Comparison of ENCODE assay signal across 8 mouse cellular contexts in genomic region chr3:121170631-121171030, GRCm38 (mm10). TPM values are rescaled to one million over a fixed set of nuclear protein-coding genes. Genes with fewer than 3 reads are reported as not detected.
DNase-seq lines count a peak whose midpoint lies in the region; ATAC-seq and TF ChIP-seq lines count a peak whose summit lies in the region.

No protein-coding gene starts in this region.

- H3K36me3 ChIP-seq in heart, embryonic 16.5 days (ENCODE audit: control insufficient read depth, insufficient read depth), result no peaks in the 10 kb centered on the region
- H3K36me3 ChIP-seq in hindbrain, postnatal 0 days (ENCODE audit: insufficient read depth, low read length), result no peaks in the 10 kb centered on the region
- H3K36me3 ChIP-seq in midbrain, embryonic 15.5 days (replicated peaks), result no peaks in the 10 kb centered on the region

- H3K27ac ChIP-seq in heart, embryonic 16.5 days (ENCODE audit: low read length), result no peak overlapping the region
- no peak overlapping the region for H3K27ac ChIP-seq in bone marrow macrophage, adult 2 months (ENCODE audit: insufficient read depth, low read depth, low read length)
- no peak overlapping the region for H3K27ac ChIP-seq in hindbrain, postnatal 0 days
- no peak overlapping the region for H3K27ac ChIP-seq in midbrain, embryonic 15.5 days

- peak overlapping the region; percentile 88 for H3K4me2 ChIP-seq in heart, embryonic 16.5 days (ENCODE audit: low read depth, low read length)
- H3K4me2 ChIP-seq in hindbrain, postnatal 0 days (ENCODE audit: low read depth, low read length), result peak overlapping the region; percentile 60
- H3K4me2 ChIP-seq in midbrain, embryonic 15.5 days, result peak overlapping the region; percentile 73

- peaks cover 3% of the 10 kb centered on the region; the same call in 1 of the 2 replicates for H3K9me3 ChIP-seq in heart, embryonic 16.5 days (replicated peaks; ENCODE audit: control insufficient read depth, low read length)
- no peaks in the 10 kb centered on the region for H3K9me3 ChIP-seq in hindbrain, postnatal 0 days (ENCODE audit: low read length)
- no peaks in the 10 kb centered on the region for H3K9me3 ChIP-seq in midbrain, embryonic 15.5 days

- DNase-seq in heart, adult 9 months (ENCODE audit: low spot score in 2 of 2), result no peak
- no peak for DNase-seq in hindbrain, postnatal 0 days (ENCODE audit: low spot score)
- no peak for DNase-seq in urinary bladder, adult 18-20 months (ENCODE audit: low spot score in 2 of 2)

- peak overlapping the region; percentile 80; the same call in 1 of the 2 replicates for H3K4me3 ChIP-seq in heart, embryonic 16.5 days (ENCODE audit: low read length)
- peak overlapping the region; percentile 4; the same call in 1 of the 2 replicates for H3K4me3 ChIP-seq in bone marrow macrophage, adult 2 months (ENCODE audit: insufficient read depth, low read length)
- peak overlapping the region; percentile 48; the same call in 1 of the 2 replicates for H3K4me3 ChIP-seq in hindbrain, postnatal 0 days (ENCODE audit: low read length)
- H3K4me3 ChIP-seq in midbrain, embryonic 15.5 days, result peak overlapping the region; percentile 48

- H3K27me3 ChIP-seq in heart, embryonic 16.5 days (ENCODE audit: control insufficient read depth, insufficient read depth, low read length), result no peaks in the 10 kb centered on the region
- H3K27me3 ChIP-seq in hindbrain, postnatal 0 days (ENCODE audit: insufficient read depth, low read length), result no peaks in the 10 kb centered on the region
- no peaks in the 10 kb centered on the region for H3K27me3 ChIP-seq in midbrain, embryonic 15.5 days (replicated peaks)

- no peak for ATAC-seq in heart, embryonic 16.5 days (replicated peaks; ENCODE audit: extremely low read depth, insufficient read depth, low FRiP score)
- no peak for ATAC-seq in hindbrain, postnatal 0 days
- ATAC-seq in midbrain, embryonic 15.5 days (replicated peaks), result 0 out of 2 replicates have a peak, but pooled peaks have one; percentile 34
- ATAC-seq in granulocyte monocyte progenitor cell, adult 5-6 weeks (replicated peaks; ENCODE audit: poor library complexity, severe bottlenecking), result no peak
- no peak for ATAC-seq in cerebellum, adult (ENCODE audit: insufficient number of reproducible peaks, low FRiP score, low TSS enrichment)

- TF ChIP-seq POLR2A in bone marrow macrophage, adult 2 months (IDR thresholded peaks at IDR 0.05; ENCODE audit: borderline replicate concordance, low read depth, low read length), result no peak

- no peak for TF ChIP-seq CTCF in bone marrow macrophage, adult 2 months (IDR thresholded peaks at IDR 0.05; ENCODE audit: low read depth, low read length)
- TF ChIP-seq CTCF in hindbrain, postnatal 0 days (IDR thresholded peaks at IDR 0.05; ENCODE audit: low read depth), result no peak

- H3K9ac ChIP-seq in heart, embryonic 16.5 days (ENCODE audit: low read length), result no peak overlapping the region; the same call in none of the 2 replicates
- no peak overlapping the region for H3K9ac ChIP-seq in hindbrain, postnatal 0 days (replicated peaks; ENCODE audit: low read length)
- no peak overlapping the region for H3K9ac ChIP-seq in midbrain, embryonic 15.5 days

- peaks cover 3% of the 10 kb centered on the region; the same call in 1 of the 2 replicates for H3K4me1 ChIP-seq in heart, embryonic 16.5 days (ENCODE audit: control insufficient read depth, insufficient read depth, low read length)
- H3K4me1 ChIP-seq in bone marrow macrophage, adult 2 months (ENCODE audit: control insufficient read depth, insufficient read depth, low read length), result peaks cover 6% of the 10 kb centered on the region
- H3K4me1 ChIP-seq in hindbrain, postnatal 0 days (ENCODE audit: insufficient read depth, low read length), result no peaks in the 10 kb centered on the region; the same call in 1 of the 2 replicates
- H3K4me1 ChIP-seq in midbrain, embryonic 15.5 days, result peaks cover 11% of the 10 kb centered on the region; the same call in 1 of the 2 replicates

- WGBS in heart, embryonic 16.5 days, result 42% methylated on average over 7 of the region's 7 CpGs
- WGBS in hindbrain, postnatal 0 days, result 55% methylated on average over 7 of the region's 7 CpGs
- WGBS in midbrain, embryonic 15.5 days, result 56% methylated on average over 7 of the region's 7 CpGs

RNA-seq across cellular contexts. Expression of gene Rwdd3, which starts 0.9 kb away (rescaled TPM):
- polyA plus RNA-seq in heart, embryonic 16.5 days (2015; fragmentation: Nextera tagmentation; extraction: Ambion mirVana), result 3.3 and 3.7 TPM in 2 replicates
- 3.8 and 6.2 TPM in 2 replicates for polyA plus RNA-seq in bone marrow macrophage, adult 2 months (2012; ENCODE audit: insufficient read depth, insufficient read length, missing spikeins)
- total RNA-seq in hindbrain, postnatal 0 days (2014; rRNA removed), result 4.6 and 5.8 TPM in 2 replicates
- 15.3 and 18.0 TPM in 2 replicates for polyA plus RNA-seq in hindbrain, postnatal 0 days (2015; fragmentation: Nextera tagmentation; extraction: Ambion mirVana)
- 4.4 and 5.3 TPM in 2 replicates for polyA plus RNA-seq in midbrain, embryonic 15.5 days (2015; fragmentation: Nextera tagmentation; extraction: Ambion mirVana)
- 3.7 and 7.4 TPM in 2 replicates for total RNA-seq in granulocyte monocyte progenitor cell, adult 5-6 weeks (2014; fragmentation: Nextera tagmentation)
- total RNA-seq in granulocyte monocyte progenitor cell, adult 5-6 weeks (2017), result 6.6 and 7.8 TPM in 2 replicates

Comparison
In these comparisons a context has a peak if more than half of its experiments do, and no peak if none do; other contexts are left out.
1. H3K4me3 ChIP-seq: peak in every context shown above with its lines; median percentile 80 in heart, embryonic 16.5 days; 48 in hindbrain, postnatal 0 days; 48 in midbrain, embryonic 15.5 days; 4 in bone marrow macrophage, adult 2 months.